Mouse (Mus musculus) kidney, embryonic 14.5 days (tissue): ENCODE results near the gene Yeats4. TPM values are rescaled to one million over a fixed set of nuclear protein-coding genes. Genes with fewer than 3 reads are reported as not detected.

Experiments used
- ATAC-seq: fragments of 200-750 bp; cut with Nextera tagmentation; 2 replicates; pipeline ENCODE4 v1.8.0; 2017; ENCODE audit warnings: moderate number of reproducible peaks, mild to moderate bottlenecking, moderate TSS enrichment, moderate library complexity; ENCODE audit not compliant: low FRiP score, low TSS enrichment
- H3K27ac ChIP-seq: fragments of 300-500 bp; sonication (generic); 2 replicates; pipeline ENCODE4 v1.5.1; 2014; ENCODE audit warnings: low read depth, mild to moderate bottlenecking, low read length, moderate library complexity, mixed read lengths
- H3K27me3 ChIP-seq: fragments of 300-500 bp; sonication (generic); 2 replicates; pipeline ENCODE4 v1.6.1; 2014; ENCODE audit warnings: mild to moderate bottlenecking, low read length; ENCODE audit not compliant: control insufficient read depth, insufficient read depth
- H3K36me3 ChIP-seq: fragments of 300-500 bp; sonication (generic); 2 replicates; pipeline ENCODE4 v1.6.1; 2014; ENCODE audit warnings: low read length, mixed read lengths; ENCODE audit not compliant: control insufficient read depth, insufficient read depth
- H3K4me1 ChIP-seq: fragments of 300-500 bp; sonication (generic); 2 replicates; pipeline ENCODE4 v1.6.1; 2014; ENCODE audit warnings: low read length, mixed read lengths; ENCODE audit not compliant: control insufficient read depth, insufficient read depth
- H3K4me2 ChIP-seq: fragments of 300-500 bp; sonication (generic); replicated peaks from 2 replicates; pipeline ENCODE4 v1.6.1; 2014; ENCODE audit warnings: low read depth, mild to moderate bottlenecking, low read length
- H3K4me3 ChIP-seq: fragments of 300-500 bp; sonication (generic); 2 replicates; pipeline ENCODE4 v1.5.1; 2014; ENCODE audit warnings: mild to moderate bottlenecking, low read length
- H3K9ac ChIP-seq: fragments of 300-500 bp; sonication (generic); 2 replicates; pipeline ENCODE4 v1.6.1; 2014; ENCODE audit warnings: low read depth, mild to moderate bottlenecking, low read length, moderate library complexity
- H3K9me3 ChIP-seq: fragments of 300-500 bp; sonication (generic); 2 replicates; pipeline ENCODE4 v1.6.1; 2016; ENCODE audit warnings: low read length; ENCODE audit not compliant: control insufficient read depth
- WGBS: fragments of 180-500 bp; shearing (Covaris S2); extraction: QIAGEN DNeasy Blood & Tissue Kit; methylation state at CpG from one replicate; pipeline ENCODE4 v1.1.7; 2014; 5-methylcytosine and 5-hydroxymethylcytosine counted together
- polyA plus RNA-seq: library from polyadenylated mRNA; unstranded; fragments of >200 nt; fragmentation: Nextera tagmentation; extraction: Ambion mirVana; gene quantifications from 2 replicates; pipeline ENCODE4 v1.2.1, GENCODE M21; 2014

Gene Yeats4
- polyA plus RNA-seq, 1 experiment from 2014 or later, result 93.5 TPM

DNA sequence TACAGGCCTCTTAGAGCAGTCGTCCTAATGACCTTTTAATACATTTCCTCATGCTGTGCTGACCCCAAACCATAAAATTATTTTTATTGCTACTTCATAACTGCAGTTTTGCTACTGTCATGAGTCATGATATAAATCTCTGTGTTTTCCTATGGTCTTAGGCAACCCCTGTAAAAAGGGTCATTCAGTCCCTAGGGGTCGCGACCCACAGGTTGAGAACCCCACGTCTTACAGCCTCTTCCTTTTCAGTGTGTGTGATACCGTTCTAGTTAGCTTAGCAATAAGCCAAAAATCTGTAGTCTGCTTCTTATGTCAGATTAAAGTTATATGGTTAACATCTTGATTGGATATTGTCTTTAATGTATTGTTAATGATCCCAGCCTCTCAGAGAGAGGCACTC lies 30.9 kb downstream of the Yeats4 start:
- WGBS, result 71% methylated on average over 5 of the region's 5 CpGs
- Histone ChIP-seq H3K9me3 (no peaks in the 10 kb centered on the region), H3K4me1 (no peaks in the 10 kb centered on the region), H3K27me3 (no peaks in the 10 kb centered on the region), H3K36me3 (no peaks in the 10 kb centered on the region), H3K9ac (no peak overlapping the region), H3K4me3 (no peak overlapping the region), H3K27ac (no peak overlapping the region), H3K4me2 (no peak overlapping the region)
- ATAC-seq, result no peak

DNA sequence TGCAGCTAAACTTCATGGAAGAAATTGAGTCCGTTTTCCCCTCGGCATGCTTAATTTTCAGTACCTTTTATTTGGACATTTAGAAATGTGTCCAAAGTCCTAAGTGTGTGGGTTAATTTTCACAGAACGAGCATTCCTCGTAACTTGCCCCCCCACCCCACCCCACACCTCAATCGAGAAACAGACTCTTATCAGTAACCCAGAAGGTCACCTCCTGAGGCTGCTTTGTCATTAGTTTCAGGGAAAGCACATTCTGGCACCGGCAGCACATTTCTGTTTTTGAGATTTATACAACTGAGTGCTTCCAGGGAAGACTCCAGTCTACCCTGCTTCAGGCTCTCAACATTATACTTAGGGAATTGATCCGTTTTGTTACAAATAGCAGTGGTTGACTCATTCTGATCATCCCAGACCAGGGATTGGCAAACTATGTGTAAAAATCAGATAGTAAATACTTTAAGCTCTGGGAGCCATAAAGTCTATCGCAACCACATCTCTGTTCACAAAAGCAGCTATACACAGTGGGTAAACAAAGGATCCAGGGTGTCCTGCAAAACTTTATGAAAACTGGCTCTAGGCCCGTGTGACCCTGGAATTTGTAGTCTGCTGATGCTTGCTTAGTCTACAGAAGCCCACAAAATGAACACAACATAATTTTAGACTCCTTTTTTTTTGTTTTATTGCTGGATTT lies 38.8 kb downstream of the Yeats4 start:
- no peak for ATAC-seq
- no peak overlapping the region for H3K4me2 ChIP-seq
- no peak overlapping the region for H3K4me3 ChIP-seq
- no peaks in the 10 kb centered on the region for H3K36me3 ChIP-seq
- H3K9ac ChIP-seq, result no peak overlapping the region
- no peak overlapping the region for H3K27ac ChIP-seq
- H3K4me1 ChIP-seq, result no peaks in the 10 kb centered on the region
- H3K9me3 ChIP-seq, result no peaks in the 10 kb centered on the region
- 73% methylated on average over 9 of the region's 9 CpGs for WGBS
- no peaks in the 10 kb centered on the region for H3K27me3 ChIP-seq

DNA sequence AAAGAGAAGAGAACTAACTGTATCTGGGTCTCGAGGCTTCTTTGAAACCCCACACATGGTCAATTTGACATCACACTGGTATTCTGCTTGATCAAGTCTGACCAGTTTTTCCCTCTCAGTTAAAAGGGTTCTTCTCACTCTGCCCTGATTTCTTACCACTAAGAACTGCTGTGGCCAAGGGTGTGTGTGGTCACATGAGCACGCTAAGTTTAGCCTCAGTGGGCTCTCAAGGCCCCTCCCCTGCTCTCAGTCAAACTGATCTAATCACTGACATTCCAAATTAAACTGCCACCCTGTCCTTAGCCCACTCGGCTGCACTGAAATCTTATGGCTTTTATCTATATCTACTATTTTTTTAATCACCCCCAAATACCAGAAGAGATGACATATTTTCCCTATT lies 43.2 kb downstream of the Yeats4 start:
- no peaks in the 10 kb centered on the region for H3K9me3 ChIP-seq
- no peaks in the 10 kb centered on the region for H3K27me3 ChIP-seq
- no peak overlapping the region for H3K9ac ChIP-seq
- H3K4me1 ChIP-seq, result no peaks in the 10 kb centered on the region
- WGBS, result 27% methylated on average over 3 of the region's 3 CpGs
- ATAC-seq, result no peak
- no peak overlapping the region for H3K4me3 ChIP-seq
- no peaks in the 10 kb centered on the region for H3K36me3 ChIP-seq
- H3K4me2 ChIP-seq, result no peak overlapping the region
- H3K27ac ChIP-seq, result no peak overlapping the region

DNA sequence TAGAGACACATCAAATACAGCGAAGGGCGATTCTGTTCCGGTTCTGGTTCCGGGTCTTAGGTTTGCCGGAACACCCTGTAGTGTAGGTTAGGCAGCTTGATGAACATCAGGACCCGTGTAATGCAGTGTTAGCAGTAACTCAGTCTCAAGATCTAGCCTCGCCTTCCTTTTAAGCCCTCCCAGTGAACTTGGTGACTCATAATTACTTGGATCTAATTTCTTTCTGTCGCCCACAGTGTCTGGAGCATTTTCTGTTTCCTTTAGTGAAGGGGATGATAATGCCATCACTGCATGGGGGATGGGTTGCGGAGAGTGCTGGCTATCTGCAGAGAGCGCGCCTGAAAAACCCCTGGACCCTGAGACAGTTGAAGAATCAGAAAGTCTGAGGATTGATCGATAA lies 49.7 kb downstream of the Yeats4 start:
- H3K27ac ChIP-seq, result no peak overlapping the region

DNA sequence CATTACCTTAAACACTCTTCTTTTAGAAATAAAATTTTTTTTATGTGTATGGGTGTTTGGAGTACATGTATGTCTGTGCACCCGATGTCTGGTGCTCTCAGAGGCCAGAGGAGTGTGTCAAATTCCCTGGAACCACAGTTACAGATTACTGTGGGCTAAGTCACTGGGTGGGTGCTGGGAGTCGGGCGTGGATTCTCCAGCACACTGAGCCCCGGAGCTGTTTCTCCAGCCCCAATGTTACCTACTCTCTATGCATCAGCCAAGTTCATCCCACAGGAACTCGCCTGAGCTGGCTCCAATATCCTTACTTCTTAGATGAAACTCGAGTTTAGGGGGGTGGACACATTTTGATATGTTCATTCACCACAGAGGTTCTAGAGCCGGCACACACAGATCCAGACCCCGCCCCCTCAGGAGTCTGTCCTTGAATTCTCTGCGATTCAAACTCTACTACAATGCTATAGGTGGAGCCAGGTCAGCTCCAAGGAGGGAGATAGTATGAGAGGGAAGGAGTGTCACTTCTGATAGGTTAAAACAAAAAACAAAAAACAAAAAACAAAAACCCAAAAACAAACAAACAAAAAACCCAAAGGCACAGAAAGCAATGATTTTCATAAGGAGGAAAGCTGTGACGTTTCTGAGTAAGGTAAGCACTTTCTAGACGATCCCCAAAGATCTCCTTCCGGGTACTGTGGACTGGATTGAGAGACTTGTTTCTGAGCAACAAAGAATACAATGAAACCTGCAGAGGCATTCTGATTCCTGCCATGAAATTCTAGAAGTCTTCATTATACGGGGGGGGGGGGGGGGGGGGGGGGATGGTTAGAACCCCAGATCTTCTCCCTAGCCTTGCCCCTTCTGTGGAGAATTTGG lies 50.5 kb downstream of the Yeats4 start:
- ATAC-seq, result no peak

More for the DNA sequence above, 49.7 kb downstream of the Yeats4 start:
- 68% methylated on average over 12 of the region's 12 CpGs for WGBS
- Histone ChIP-seq H3K4me3 (no peak overlapping the region), H3K9ac (no peak overlapping the region), H3K27me3 (no peaks in the 10 kb centered on the region), H3K36me3 (no peaks in the 10 kb centered on the region), H3K9me3 (no peaks in the 10 kb centered on the region), H3K4me1 (no peaks in the 10 kb centered on the region), H3K4me2 (no peak overlapping the region)
- ATAC-seq, result no peak

DNA sequence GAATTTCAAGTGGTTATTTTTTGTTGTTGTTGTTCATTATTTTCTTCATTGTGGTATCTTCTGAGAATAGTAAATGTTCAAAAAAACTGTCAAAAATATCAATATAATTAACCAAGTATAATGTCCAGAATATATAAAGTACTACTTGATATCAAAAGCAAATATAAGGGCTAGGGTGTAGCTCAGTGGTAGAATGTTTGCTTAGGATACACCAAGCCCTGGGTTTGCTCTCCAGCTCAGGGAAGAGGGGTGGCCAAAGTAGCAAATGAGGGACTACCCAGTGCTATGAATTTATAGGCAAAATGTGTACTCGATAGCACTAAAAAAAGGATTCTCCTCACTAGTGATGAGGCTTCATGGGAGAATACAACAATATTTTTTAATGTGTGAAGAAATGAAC lies 51.2 kb downstream of the Yeats4 start:
- H3K27ac ChIP-seq, result no peak overlapping the region
- no peak overlapping the region for H3K4me2 ChIP-seq
- H3K9ac ChIP-seq, result no peak overlapping the region
- H3K4me1 ChIP-seq, result no peaks in the 10 kb centered on the region
- H3K9me3 ChIP-seq, result no peaks in the 10 kb centered on the region
- ATAC-seq, result no peak
- H3K27me3 ChIP-seq, result no peaks in the 10 kb centered on the region
- 90% methylated on average over 1 of the region's 1 CpGs for WGBS
- H3K4me3 ChIP-seq, result no peak overlapping the region
- no peaks in the 10 kb centered on the region for H3K36me3 ChIP-seq

More for the DNA sequence above, 50.5 kb downstream of the Yeats4 start:
- H3K9ac ChIP-seq, result no peak overlapping the region
- H3K9me3 ChIP-seq, result no peaks in the 10 kb centered on the region
- no peaks in the 10 kb centered on the region for H3K27me3 ChIP-seq
- 0 out of 2 replicates have a peak overlapping the region, but pooled peaks have one; percentile 12 for H3K4me2 ChIP-seq
- no peak overlapping the region for H3K4me3 ChIP-seq
- H3K36me3 ChIP-seq, result no peaks in the 10 kb centered on the region
- no peaks in the 10 kb centered on the region for H3K4me1 ChIP-seq
- H3K27ac ChIP-seq, result no peak overlapping the region
- WGBS, result 46% methylated on average over 13 of the region's 13 CpGs

DNA sequence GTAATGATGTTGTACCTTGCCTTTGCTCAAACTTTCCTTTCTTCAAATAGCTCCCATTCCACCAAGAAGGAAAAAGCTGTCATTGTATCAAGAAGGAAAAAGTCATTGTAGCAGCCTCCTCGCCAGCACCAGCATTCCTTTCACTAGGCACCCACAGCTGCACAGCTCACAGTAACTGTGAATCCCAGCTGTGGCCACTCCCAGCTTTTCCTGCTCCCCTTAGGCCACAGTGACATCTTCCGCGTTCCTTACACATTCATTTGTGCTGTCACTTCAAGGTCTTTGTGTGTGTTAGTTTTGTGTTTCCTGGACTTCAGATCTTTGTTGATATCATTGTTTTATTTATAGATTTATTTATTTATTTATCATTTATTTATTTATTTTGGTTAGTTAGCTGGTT lies 52.2 kb downstream of the Yeats4 start:
- Histone ChIP-seq H3K27ac (no peak overlapping the region), H3K4me1 (no peaks in the 10 kb centered on the region), H3K4me3 (no peak overlapping the region), H3K4me2 (no peak overlapping the region), H3K27me3 (no peaks in the 10 kb centered on the region), H3K9ac (no peak overlapping the region), H3K36me3 (no peaks in the 10 kb centered on the region), H3K9me3 (no peaks in the 10 kb centered on the region)
- ATAC-seq, result no peak
- WGBS, result 41% methylated on average over 3 of the region's 3 CpGs

DNA sequence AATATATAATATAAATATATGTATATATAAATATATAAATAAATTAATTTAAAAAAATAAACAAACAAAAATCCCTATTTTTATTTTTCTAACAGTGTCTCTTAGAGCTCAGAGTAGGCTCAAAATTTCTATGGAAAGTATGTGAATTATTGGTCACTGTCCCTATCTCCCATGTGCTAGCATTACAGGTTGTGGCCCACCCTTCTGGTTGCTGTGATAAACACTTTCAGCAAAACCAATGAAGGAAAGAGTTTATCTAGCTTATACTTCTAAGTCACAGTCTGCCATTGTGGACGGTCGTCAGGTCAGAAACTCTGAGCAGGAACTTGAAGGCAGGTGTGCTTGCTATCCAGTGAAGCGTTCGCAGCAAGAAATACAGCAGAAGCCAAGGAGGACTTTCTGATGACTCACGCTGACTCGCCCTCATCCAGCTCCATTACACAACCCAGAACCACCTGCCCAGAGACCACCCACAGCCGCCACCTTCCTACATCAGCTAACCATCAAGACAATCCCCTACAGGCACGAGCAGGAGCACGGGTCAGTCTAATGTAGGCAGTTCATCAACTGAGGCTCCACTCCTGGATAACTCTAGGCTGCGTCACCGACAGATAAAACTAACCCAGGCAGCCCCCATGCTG lies 57.4 kb downstream of the Yeats4 start:
- no peaks in the 10 kb centered on the region for H3K4me1 ChIP-seq
- no peak overlapping the region for H3K4me2 ChIP-seq
- ATAC-seq, result no peak
- no peaks in the 10 kb centered on the region for H3K36me3 ChIP-seq
- WGBS, result 75% methylated on average over 11 of the region's 11 CpGs
- no peaks in the 10 kb centered on the region for H3K9me3 ChIP-seq
- H3K9ac ChIP-seq, result no peak overlapping the region
- no peaks in the 10 kb centered on the region for H3K27me3 ChIP-seq
- no peak overlapping the region for H3K4me3 ChIP-seq
- no peak overlapping the region for H3K27ac ChIP-seq
